Mouse (Mus musculus): Measurements from ENCODE around the gene Gpr87.

DNA sequence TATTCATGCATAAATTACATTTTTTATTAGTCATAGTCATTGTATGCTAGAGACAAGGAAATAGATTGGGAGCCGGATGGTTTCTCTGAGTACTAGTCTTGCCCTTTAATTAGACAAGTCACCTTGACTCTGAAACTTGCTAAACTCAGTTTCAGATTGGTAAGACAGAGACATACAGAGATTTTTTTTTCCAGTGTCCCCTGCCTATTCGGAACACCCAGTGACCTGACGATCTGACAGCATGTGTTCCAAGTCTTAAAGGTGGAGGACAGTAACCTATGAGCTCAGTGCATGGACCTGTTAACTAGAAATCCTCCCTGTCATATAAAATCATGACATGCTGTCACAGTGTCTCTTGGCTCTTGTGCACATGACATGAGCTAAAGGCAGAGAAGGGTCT lies 65.4 kb downstream of the Gpr87 start:
- TF ChIP-seq EP300 (optimal IDR thresholded peaks at IDR 0.05) (no peak), CTCF (IDR thresholded peaks at IDR 0.05; ENCODE audit: low read depth) (no peak)
